Mouse (Mus musculus) skeletal muscle tissue, adult 2 months (tissue): Measurements from ENCODE around the gene Map3k12.

Experiments used
- DNase-seq: peaks from one replicate; pipeline ENCODE4 v3.0.0-alpha.2; 2012; ENCODE audit warnings: low read depth, low spot score

Map3k12 gene

GRCm38 (mm10) chr15:102519211-102520141, 2.6 kb upstream of the Map3k12 start:
- DNase-seq: no peak

DNA sequence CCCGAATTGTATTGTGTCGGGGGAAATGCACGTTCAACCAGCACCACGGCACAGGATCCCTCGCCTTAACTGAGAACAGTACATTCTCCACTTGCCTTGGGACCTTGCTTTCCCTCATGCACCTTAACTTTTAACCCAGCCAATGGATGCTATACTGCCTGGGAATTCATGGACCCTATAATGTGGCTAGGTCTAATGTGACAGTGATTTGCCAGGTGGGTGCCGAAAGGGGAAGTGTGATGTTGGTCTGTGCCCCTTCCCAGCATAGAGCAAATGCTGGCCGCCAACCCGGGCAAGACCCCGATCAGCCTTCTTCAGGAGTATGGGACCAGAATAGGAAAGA, 2.0 kb upstream of the Map3k12 start:
- DNase-seq: no peak

DNA sequence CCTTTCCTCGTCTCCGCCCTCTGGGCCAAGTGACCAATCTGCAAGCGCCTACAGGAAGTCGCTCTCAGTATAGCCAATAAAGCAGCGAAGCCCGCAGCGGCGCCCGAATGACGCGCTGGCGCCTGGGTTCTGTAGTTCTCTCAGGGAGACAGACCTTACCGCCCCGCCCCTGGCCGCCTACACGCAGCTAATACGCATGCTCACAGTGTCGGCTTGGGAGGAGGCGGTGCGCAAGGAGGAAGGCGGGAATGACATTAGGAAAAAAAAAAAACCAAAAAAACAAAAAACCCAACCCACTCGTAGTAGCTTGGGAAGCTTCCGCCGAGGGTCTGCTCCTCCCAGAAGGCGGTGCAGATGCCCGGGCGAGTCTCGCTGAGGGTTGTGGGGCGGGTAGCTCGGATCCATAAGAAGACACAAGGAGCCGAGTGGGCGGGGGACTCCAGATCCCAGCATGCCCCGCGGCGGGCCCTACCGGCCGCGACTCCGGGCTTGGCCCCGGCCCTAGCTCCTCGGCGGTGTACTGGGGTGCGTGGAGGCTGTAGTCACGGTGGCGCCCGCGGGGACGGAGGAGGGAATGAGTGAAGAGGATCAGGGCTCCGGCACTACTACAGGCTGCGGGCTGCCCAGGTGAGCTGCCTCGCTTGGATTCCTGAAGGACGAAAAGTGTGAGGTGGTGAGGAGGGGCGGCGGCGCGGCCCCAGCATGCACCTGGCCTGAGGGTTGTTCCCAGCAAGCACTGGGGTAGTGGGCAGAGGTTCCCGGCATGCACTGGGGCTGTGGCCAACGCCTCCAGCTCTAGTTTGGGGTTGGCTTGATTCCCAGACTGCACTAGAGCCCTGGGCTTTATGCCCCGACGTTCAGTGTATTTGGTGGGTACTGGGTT, 1.4 kb upstream of the Map3k12 start, which contains the start of gene Tarbp2:
Tarbp2 (plus strand) TSS at position 217 of the 883 bp plus-strand sequence.
- peak; percentile 99 for DNase-seq

DNA sequence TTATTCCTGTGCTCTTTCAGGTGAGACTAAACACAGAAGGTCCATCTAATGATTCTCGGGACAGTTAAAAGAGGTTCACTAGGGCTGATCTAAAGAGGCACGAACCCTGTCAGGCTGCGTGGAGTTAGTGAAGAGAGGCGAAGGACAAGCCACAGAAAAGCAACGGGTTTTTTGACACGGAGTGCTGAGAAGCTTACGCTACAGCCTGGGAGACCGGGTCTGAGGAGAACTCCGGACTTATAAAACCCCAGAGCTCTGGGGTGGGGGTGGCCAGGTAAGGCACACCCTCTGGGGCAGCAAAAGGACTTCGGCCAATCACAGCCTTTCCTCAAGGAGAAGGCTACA, 739 bp upstream of the Map3k12 start:
- DNase-seq: no peak

GRCm38 (mm10) chr15:102516293-102516692, 571 bp downstream of the Map3k12 start:
- DNase-seq: no peak

DNA sequence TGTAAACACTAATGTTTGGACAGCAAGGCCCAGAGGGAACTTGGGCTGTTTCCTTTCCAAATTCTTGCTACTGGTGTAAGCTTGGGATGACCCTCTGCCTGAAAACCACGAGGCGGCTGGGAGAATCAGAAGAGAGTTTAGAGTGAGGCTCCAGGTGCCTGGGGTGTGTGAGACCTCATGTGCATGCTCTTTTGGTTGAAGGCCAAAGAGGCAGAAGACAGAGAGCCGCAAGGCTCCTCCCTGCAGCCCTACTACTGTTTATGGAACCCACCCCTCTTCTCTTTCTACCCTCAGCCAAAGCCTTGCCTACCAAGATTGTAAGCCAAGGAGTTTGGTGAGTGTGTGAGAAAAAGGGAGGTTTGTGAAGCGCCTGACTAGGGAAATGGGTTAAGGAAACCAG, 1.1 kb downstream of the Map3k12 start:
- DNase-seq: no peak

- DNase-seq: no peak
These were observed 1.6 kb downstream of the Map3k12 start for GRCm38 (mm10) chr15:102515261-102515660.

- no peak for DNase-seq
These were observed 3.9 kb downstream of the Map3k12 start for GRCm38 (mm10) chr15:102513004-102513403.

- no peak for DNase-seq
These were observed 4.4 kb downstream of the Map3k12 start for GRCm38 (mm10) chr15:102512471-102512870.

- DNase-seq: no peak
These were observed 4.9 kb downstream of the Map3k12 start for GRCm38 (mm10) chr15:102512010-102512409.

DNA sequence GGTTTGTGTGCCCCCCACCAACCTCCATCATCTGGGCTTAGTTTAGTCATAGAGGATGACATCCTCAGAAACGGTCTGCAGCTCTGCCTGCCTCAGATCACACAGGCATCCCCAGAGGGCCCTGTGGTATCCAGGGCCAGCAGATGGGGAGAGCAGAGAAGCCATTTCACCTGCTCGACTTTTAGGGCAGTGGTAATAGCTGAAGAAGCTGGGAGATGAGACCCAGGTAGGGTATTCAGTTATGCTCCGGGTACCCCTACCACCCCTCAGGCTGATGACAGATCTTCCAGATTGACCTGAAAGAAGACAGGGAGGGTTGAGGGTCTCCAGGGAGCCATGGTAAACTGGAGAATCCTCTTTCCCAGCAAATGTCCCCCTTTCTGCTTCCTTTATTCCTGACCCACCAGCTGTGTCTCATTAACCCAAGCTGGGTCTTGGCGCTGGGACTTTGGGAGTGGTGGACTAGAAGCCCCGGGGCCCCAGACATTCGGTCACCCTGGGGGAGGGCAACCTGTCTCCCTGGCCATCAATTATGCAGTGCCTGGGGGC, 5.5 kb downstream of the Map3k12 start:
- no peak for DNase-seq

- peak; percentile 75 for DNase-seq
These were observed 6.1 kb downstream of the Map3k12 start for GRCm38 (mm10) chr15:102510590-102511284.

GRCm38 (mm10) chr15:102510110-102510509, 6.8 kb downstream of the Map3k12 start:
- DNase-seq: no peak

GRCm38 (mm10) chr15:102508336-102508735, 8.5 kb downstream of the Map3k12 start:
- DNase-seq: no peak

- DNase-seq: no peak
These were observed 9.3 kb downstream of the Map3k12 start for GRCm38 (mm10) chr15:102507561-102507960.

DNA sequence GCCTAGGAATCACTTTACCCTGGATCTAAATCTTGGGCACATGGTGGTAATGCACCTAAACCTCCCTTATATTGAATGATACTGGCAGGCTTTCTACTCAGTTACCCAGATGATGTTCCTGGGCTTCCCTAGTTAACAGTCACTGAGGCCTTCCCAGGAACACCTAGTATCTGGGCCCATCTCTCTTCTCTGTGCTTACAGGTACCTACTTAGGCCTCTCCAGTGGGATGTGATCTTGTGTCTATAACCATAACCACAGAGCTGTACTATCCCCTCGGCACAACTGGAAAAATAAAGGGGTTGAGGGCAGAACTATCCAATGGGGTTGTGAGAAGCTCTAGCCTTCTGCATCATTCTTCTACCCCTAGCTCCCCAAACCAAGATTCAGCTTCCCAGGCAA, 10.0 kb downstream of the Map3k12 start:
- DNase-seq: no peak

DNA sequence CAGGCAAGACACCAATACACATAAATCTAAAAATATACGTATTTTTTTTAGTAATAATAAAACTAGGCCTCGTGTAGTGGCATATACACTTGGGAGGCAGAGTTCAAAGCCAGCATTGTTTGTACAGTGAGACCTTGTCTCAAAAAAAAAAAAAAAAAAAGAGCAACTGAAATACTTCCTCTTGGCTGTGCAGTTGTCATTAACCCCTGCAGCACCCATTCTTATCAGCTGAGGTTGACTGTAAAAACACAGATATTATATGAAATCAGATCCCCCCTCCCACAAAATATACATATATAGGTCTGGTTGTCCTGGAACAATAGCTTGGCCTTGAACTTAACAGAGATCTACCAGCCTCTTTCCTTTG, 10.4 kb downstream of the Map3k12 start:
- no peak for DNase-seq

DNA sequence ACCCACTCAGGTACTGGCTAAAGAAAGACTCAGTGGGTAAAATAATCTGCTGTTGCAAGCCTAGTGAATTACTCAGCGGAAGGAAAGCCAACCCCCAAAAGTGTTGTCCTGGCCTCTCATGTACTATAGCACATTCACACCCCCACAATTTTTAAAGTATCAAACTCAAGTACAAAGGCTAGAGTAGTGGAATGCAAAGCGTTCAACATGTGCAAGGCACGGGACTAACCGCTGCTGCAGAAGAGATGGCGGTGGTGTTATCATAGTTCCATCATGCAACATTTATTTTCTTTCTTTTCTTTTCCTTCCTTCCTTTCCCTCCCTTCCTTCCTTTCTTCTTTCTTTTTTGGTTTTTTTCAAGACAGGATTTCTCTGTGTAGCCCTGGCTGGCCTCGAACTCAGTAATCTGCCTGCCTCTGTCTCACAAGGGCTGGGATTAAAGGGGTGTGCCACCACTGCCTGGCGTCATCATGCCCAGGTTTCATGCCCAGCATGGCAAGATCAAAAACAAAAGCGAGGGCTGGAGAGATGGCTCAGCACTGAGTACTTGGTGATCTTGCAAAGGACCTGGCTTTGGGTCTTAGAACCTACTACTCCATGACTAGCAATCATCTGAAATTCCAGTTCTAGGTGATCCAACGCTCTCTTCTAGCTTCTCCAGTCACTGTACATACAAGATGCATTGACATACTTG, 10.9 kb downstream of the Map3k12 start:
- DNase-seq: no peak

DNA sequence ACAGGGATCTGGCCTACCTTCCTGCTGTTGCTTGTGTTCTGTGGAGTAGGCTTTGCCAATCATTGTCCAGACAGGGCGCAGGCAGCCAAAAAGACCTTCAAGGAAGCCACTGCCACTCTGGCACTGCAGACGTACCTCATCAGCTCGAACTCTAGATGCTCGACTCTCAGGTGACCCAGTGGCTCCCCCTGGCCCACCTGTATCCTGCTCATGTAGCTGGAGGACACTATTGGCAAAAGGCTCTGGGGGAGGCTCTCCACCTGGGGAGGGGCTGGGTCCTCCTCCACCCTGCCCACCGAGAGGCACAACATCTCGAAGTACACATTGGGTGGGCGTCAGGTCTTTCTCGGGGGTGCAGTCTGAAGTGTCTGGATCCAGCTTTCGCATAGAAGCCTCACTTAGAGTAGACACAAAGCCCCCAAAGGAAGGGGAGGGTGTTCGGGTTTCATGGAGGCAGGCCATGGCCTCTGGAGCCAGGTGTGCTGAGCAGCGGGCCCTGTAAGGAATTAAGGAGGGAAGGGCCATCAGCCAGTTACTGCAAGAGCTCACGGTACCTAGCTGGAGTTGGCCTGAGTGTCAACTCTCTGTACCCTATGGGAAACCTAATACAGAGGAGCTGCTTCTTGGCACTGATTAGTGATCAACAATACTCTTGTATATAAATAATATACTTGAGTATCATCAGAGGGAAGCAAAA, 11.6 kb downstream of the Map3k12 start:
- DNase-seq: no peak
